Mouse (Mus musculus) testis, adult 2 months (tissue): ENCODE measurements around the gene L2hgdh.

Experiments used
- CTCF ChIP-seq: fragments of 200-500 bp; IDR thresholded peaks from 2 replicates; pipeline ENCODE4 v1.5.1; 2012; ENCODE audit warnings: low read depth, mild to moderate bottlenecking, inconsistent platforms, low read length, moderate library complexity; ENCODE audit not compliant: control insufficient read depth, insufficient read depth, insufficient replicate concordance
- POLR2A ChIP-seq: fragments of 200-500 bp; IDR thresholded peaks from 2 replicates; pipeline ENCODE4 v1.6.1; 2012; ENCODE audit warnings: low read depth, mild to moderate bottlenecking, inconsistent platforms, low read length, moderate library complexity; ENCODE audit not compliant: control insufficient read depth

DNA sequence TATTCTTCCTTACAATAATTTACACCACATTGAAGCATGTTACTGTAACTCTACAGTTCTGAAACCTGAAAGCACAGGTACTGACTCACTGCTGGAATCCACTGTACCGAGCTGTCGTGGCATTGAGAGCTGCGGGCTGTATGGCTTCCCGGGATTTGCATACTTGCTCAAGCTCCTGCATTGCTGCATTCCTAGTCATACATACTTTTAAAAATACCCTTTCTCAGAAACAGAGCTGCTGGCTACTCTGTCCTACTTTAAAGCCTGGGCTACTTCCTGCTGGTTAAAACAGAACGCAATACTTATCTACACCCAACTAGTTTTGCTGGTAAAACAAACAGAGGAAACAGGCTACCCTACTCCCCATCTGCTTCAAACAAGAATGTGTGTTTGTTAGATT, 19.5 kb upstream of the L2hgdh start:
- TF ChIP-seq CTCF (no peak), POLR2A (no peak)
